Mouse (Mus musculus) kidney, adult 8-10 months (tissue): Measurements from ENCODE around the gene Hmga2.
A peak's percentile ranks its signal among the peaks of the same experiment; 100 is the strongest.
"Not testable (repeated sequence)": the region's sequence is repeated elsewhere in the genome, so short reads cannot be mapped to it uniquely, and the experiment has no call there.

Source experiments
- DNase-seq, 2 experiments: peaks; one replicate each; pipeline ENCODE4 v3.0.0; 2022

The Hmga2 gene

DNA sequence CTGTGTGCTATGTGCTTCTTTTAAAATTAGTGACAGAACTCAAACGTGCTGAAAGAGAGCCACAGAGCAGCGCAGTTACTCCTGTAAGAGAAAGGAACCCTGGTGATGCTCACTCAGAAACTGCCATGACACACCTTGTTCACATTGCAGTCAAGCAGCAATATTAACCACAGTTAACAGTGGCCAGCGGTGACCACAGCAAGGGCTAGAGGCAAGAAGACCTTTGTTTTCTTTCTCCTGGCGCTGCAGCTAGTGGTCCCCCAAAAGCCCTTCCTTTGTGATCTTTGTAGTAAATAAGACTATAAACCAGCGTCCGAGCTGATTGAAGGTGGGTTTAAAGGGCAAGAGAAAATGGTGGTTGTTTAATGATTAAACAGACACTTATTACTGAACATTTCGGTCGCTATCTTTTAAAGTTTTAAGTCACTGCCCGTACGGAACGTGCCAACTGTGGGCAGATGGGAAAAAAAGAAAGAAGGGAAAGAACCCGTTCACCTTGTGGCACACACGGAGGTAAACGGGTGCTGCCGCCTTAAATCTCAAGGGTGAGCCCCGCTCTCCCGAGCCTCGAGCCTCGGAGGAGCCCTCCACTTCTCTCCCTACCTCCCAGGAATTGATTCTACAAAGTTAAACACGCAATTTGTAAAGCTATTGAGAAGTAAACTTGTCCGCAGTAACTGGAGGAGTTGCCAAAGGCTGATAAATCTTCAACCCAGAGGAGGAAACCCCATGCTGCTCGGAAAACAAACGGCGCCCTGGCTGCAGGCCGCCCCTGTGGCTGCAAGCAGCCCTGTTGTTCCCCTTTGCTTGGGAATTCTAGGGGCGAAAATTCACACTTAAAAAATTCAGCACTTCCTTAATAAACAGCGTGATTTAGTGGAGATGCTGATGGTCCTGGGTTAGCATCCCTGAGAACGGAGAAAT lies 85.1 kb downstream of the Hmga2 start:
- peak; percentile 20 to 53 for DNase-seq

DNA sequence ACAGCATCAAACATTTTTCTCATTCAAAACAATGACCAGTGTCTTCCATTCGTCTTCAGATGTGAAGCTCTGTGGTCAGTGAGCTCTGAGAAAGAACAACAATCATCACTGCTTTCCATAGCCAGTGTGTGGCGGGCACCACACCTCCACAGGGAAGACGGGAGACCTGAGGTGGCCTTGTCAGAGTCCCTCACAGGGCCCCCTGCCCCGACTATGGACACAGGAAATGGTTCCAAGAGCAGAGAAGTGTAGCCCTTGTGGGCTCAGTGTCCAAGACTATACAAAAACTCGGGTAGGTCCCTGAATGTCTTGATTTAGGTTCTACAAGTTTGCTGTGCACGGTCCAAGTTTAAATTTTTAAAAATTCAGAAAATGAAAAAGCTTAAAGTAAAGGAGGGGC lies 86.6 kb downstream of the Hmga2 start:
- no peak for DNase-seq

DNA sequence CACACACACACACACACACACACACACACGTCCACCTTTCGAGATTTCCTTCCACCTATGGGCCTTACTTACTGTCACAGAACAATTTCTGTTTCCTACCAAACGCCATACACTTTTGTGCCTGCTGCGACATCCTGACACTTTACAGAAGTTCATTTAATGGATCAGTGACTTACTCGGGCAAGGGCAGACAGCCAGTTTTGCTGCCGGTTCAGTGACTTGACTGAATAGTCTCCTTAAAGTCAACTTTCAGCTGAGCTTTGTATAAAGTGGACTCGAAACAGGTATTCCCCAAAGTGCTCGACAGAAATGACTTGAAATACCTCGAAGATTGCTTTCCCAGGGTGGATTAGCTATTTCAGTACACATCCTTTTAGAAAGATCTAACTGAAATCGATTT lies 87.3 kb downstream of the Hmga2 start:
- peak; percentile 75 to 76 for DNase-seq

DNA sequence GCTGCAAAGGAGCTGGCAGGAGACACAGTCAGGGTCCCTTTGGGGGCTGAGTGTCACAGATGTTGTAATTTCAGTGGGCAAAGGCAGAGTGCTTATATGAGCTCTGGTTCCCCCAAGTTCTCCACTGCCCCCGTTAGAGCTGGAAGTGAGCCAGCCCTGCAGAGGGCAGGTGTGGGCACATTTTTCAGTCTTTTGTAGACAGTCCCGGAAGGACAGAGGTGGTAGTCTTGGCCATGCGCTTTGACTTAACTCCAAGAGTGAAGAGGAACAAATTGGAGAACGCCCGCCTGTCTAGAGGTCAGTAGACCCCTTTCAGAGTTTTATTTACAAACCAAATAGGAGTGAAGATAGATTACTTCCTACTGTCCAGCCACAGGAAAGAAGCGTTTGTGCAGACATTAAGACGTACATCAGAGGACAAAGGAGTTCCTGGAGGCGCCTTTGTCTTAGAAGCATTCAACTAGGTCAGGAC lies 87.8 kb downstream of the Hmga2 start:
- peak; percentile 29 to 33 for DNase-seq

DNA sequence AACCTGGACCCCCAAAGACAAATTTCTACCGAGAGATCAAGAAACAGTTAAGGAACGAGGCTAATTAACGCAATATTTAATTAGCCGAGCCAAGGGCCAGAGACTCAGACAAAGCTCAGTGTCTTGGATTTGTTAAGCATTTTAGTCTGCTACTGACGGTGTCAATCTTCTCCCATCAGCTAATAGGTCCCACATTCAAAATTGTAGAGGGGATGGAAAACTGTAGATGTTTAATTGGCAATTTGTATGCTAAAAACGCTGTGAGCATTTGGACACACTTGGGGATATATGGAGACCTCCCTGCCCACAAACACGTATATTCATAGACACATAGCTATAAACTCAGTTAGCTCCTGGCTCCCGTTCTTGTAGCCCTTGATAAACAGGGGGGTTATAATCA lies 89.2 kb downstream of the Hmga2 start:
- no peak for DNase-seq

DNA sequence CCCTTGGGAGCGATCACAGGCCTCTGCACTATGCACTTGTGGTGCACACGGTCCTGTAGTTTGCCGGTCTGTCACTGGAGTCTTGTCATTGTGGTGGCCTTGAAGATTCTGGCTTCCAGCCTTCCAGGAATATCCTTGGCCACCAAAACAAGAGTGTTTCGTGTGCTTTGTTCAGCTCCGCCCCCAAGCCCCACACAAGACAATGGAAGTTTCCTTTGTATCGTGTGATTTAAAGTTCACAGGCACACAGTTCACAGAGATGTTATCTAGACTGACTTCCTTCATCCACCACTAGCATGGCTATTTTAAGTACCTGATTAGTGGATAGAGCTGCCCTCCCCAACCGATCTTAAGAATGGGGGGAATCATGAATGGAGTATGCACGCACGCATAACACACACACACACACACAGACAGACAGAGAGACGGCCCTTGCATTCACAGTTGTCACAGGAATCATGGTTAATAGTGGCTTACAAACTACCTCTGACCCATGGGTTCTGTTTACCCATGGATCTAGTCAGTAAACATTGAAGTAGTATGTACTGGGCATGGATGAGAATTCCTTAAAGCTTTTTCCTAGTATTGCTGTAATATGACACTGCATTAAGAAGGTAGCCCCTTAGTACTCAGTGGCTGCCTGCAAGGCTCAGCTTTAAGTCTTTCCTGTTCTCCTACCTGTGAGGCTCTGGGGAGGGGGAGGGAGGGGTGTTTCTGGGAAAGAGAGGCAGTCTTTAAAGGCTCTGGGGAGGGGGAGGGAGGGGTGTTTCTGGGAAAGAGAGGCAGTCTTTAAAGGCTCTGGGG lies 91.3 kb downstream of the Hmga2 start:
- DNase-seq = peak; percentile 24 to 33

DNA sequence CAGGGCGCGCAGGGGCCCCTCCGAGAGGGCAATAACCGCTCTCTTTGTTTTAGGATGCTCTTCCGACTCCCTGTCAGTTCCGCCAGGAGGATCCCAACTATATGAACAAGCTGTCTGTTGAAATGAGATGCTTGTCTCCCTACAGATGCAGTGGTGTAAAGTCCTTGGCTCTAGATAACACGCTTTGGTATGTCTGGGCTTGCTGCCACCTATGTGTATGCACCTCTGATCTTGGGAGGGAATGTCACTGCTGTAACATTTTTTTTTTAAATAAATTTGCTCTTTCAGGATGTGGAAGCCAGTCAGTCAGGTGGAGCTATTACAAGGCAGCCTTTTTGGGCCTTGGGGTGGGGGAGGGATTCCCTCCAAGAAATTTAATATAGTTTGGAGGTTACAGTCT lies 92.2 kb downstream of the Hmga2 start:
- DNase-seq = no peak

DNA sequence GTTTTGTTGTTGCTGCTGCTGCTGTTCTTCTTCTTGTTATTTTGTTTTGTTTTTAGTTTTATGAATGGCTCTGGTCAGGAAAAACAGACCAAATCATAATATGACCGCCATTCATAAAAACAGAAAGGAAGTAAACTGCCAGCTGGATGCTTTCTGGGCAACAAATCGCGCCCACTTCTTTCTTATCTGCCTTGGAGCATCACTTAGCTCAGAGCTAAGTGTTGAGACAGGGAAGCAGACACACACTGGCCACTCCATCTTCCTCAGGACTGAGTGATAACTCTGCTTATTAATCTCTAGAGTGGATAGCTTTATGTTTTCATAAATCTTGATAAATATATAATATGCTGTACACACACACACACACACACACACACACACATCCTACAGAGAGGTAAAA lies 98.5 kb downstream of the Hmga2 start:
- DNase-seq = no peak

DNA sequence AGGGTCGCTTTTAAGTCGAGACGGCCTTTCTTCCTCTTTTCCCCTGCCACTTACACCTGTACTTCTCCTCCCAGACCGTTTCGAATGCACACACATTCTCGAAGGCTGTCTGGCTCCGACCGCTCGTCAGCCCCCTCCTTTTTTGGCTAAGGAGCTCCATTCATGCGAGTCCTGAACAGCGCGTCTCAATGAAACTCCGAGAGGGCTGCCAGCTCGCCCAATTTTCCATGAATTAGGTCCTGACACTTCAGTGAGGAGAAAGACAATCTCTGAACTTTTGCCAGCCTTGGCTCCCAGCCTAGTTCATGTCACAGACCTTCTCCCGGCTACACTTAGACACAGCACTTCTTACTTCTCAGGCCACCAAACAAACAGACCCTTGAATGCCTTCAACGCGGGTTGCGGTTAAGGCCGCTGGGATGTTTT lies 98.9 kb downstream of the Hmga2 start:
- peak; percentile 70 to 87 for DNase-seq

DNA sequence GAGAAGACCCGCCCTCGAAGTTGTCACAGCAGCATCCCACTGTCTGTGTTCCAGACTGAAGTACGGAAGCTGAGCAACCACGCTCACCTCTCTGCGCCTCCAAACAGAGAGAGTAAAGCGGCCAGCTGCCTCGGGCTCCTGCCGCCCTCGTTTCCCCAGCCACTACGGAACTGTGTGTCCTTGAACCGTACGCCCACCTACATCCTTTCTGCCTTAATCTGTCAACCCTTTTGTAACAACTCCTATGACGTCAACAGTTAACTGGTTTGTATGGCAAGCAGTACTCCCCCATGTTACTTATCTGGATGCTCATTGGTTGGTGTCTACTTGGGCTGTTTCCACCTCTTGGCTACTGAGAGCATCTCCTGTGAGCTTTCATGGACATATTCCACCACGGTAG lies 100.8 kb downstream of the Hmga2 start:
- DNase-seq = no peak

DNA sequence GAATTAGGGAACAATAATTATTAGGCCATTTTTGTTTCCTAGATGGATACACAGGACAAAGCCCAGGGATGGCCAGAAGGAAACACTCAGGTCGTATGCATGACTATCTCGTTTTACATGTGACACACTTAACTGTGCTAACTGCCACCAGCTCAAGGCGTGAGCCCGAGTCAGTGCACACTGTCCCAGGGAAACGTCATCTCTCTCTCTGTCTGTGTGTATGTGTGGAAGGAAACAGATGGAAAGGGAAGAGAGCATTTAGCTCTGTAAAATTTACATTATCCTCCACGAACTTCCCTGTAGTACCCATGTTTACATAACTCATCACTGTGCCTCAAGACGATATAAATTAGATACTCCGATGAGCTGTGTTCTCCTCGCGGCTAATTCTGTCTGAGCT lies 105.1 kb downstream of the Hmga2 start:
- no peak for DNase-seq

DNA sequence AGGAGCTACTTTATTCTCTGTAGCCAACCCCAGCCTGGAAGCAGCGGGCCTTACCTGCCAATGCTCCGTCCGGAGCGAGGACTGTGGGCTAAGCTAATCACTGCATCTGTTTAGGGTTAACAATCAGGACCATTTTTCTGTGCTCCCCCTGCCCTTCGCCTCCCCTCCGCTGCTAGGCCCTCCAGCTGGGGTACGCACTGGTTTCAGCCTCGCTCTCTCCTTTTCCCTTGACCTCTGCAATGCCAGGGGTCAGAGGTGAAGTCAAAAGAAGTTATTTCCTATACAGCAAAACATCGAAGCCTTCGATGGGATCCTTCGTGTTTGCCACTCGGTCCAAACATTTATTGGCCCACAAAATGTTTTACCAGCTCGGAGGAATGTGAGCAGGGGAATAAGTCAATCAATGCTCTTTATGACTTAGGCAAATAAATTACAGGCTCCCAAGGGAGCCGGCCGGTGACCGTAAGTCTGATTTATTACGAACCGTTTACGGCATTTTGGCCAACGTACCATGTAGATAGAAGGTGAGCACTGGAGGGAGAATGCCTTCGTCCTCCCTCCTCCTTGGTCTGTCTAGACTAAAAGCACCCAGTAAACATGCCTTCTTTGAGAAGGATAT lies 107.0 kb downstream of the Hmga2 start:
- DNase-seq = no peak

DNA sequence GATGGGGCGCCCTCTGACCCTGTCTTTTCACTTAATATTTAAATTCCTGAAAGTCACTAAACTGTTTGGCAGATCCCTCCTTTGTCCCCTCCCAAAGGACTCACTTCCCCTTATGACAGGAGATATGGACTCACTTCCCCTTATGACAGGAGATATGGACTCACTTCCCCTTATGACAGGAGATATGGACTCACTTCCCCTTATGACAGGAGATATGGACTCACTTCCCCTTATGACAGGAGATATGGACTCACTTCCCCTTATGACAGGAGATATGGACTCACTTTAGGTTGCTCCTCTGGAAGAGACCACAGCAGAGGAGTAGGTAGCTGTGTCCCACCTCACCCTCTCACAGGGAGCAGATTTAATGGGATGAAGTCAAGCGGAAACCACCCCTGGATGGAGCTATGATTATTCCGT lies 110.1 kb downstream of the Hmga2 start:
- DNase-seq = not testable (repeated sequence)

DNA sequence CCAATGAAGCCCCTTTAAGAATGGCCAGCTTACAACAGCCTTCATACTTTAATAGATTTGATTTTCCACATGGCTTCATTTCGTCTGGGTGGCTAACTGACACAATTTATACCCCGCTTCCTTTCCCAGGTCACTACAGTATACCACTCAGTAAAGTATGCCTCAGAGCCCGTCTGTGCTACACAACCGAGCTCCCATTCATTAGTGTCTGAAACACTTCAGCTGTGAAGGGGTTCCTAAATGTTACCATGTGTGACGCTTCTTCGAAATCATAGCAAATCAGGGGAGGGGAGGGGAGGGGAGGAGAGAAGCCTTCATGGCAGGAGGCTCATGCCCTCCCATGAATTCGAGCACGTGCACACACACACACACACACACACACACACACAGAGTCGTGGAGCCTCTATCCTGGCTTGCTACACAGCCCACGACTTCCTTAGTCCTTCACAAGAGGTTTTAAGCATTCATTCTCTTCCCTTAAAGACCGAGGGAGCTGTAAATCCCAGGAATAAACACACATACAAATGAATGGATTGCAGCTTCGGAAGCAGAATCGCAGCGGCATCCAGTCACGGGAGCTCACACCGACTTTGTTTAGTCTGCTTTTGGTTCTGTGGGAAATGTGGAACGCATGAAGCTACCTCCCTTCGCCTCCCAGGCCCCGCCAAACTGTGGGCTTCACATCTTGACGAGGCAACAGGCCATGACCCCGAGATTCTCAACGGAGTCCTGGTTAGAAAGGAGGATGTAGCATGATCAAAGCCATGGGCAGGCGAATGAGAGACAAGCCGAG lies 110.7 kb downstream of the Hmga2 start:
- DNase-seq = no peak

DNA sequence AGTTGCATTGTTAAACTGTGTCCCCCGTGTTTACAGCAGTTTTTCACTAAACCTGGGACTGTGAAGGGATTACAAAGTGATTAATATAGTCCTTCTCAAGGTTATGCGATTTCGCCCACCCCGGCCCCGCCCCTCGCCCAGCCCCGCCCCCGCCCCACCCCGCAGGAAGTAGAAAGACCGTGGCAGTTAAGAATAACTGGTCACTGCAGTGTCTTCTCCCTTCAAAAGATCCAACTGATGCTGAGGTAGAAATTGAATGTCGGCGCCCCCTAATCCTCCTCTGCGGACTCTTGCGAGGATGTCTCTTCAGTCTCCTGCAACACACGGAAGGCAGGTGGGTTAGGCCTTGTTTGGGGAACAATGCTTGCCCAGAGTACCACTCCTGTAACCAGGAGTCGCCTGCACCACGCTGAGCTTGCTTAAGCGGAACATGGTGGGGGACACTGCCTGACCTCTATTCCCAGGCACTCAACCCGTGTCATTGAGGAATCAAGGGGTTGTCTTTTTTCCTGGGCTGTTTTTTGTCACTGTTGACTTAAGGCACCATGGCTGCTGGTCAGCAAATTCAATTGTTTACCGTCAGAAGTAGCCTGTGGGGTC lies 112.2 kb downstream of the Hmga2 start:
- no peak for DNase-seq

DNA sequence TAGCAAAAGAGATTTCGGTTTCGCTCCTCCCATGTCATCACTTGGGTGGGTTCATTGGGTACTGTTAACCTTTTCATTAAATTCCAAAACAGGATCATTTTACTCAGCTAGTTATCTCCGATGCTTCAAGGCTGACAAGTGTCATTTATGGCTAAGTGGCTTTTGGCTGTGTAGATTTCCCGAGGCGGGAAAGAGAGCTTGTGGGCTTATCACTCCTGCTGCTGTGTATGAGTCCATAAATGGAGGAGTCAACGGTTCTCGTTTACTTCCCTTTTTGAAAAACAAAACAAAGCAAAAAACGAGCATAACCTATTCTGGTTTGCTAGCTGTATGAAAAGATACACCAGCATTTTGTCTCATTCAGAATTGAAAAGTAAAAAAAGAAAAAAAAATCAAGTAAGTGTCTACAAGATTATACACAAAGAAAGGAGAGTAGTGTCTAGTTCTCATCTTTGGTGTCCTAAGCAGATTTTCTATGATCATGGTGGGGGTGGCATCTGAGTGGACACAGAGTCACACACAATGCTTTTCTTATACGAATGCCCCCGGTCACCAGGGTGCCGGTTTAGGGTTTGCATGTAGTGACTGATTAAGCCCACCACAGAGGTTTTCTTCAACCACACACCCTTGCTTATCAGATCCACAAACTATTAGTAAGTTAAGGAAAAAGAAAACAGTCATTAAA lies 112.8 kb downstream of the Hmga2 start:
- DNase-seq = not testable (repeated sequence)

DNA sequence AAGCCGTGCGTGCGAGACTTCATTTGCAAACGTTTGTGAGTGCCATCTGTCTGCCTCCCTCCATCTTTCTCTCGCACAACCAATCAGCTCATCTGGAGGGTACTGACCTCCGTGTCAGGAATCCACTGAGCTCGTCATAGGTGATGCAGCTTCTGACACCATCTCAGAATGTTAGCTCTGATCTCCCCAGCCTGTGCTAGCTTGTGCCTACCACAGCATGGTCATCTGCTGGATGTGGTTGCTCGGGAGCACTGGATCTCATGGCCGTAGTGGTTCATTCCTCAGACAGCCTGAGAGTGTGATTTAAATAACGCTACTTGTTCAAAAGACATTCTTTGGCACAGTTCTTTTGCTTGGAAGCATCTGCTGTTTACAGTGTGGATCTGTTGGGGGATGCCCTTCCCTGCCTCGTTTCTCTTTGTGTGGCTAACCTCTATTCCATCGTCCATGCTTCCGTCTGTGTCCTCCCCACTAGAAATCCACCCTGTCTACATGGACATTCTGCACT lies 121.7 kb downstream of the Hmga2 start:
- DNase-seq = no peak

DNA sequence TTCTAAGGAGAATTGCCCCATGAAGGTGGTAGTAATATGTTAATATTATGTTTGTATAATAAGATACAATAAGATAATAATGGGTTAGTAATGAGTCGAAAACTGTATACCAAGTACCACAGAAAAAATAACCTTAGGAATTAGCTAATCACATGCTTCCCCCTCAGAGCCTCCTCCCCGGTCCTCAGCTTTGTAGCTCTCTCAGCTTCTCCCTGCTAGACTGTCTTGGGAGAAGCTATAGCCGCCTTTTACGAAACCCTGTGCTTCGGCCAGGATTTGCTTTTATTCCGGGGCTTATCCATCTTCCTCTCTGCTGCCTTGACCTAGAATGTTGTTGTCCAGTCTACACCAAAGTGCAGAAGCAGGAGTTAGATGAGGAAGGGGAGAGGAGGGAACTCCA lies 130.9 kb downstream of the Hmga2 start:
- DNase-seq = no peak

DNA sequence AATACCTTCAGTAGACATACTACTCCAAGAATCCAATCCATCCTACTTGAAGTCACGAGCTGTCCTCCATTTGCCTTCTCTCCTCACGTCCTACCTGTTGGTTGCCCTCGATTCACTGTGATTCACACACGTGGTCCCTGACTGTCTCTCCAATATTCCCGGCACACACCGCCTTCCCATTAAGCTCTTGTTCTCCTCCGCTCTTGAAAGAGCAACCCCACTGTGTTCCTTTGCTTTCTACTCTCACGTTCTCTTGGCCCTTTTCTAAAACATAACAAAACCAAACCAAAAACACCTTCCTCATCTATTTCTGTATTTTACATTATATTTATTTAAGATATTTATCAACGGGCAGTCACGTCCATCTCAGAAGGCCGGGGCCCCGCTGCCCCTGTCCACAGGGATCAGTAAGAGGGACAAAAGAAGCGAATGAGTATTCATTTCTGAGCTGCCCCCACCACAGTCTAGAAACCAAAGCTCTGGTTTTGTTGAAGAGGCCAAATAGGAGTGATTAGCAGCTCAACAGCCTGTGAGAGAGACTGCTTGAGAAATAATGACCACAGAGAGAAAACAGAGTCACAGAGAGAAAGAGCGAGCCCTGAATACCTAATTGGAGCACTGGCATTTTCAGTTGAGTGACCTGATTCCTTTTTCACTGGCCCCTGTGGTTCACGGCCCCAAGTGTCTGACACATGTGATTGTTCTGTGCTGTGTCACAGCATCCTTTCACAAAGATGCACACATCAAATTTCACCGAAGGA lies 131.5 kb downstream of the Hmga2 start:
- DNase-seq = no peak

DNA sequence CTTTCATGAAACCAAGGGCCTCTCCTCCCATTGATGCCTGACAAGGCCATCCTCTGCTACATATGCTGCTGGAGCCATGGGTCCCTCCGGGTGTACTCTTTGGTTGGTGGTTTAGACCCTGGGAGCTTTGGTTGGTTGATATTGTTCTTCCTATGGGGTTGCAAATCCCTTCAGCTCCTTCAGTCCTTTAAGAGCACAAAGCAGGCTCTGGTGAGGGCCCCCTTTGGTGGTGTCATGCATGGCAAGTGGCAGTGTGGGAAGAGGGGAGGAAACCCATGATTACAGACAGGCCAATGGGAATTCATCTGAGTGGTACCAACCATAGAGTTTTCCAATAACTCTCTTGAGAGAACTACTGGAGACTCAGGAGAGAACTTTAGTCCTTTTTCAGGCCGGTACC lies 136.4 kb downstream of the Hmga2 start:
- DNase-seq = not testable (repeated sequence)
